Mouse (Mus musculus) cerebellum, postnatal 14 days (tissue): ENCODE data around the gene Serp2.

Experiments
- DNase-seq, 2 experiments: peaks; one replicate each; pipeline ENCODE4 v3.0.0; 2021; ENCODE audit warnings: mixed read lengths in 2 of 2

Serp2 gene

GRCm38 (mm10) chr14:76489128-76489527, 67.6 kb downstream of the Serp2 start:
- peak in 1 of 2 experiments; percentile 39 for DNase-seq

DNA sequence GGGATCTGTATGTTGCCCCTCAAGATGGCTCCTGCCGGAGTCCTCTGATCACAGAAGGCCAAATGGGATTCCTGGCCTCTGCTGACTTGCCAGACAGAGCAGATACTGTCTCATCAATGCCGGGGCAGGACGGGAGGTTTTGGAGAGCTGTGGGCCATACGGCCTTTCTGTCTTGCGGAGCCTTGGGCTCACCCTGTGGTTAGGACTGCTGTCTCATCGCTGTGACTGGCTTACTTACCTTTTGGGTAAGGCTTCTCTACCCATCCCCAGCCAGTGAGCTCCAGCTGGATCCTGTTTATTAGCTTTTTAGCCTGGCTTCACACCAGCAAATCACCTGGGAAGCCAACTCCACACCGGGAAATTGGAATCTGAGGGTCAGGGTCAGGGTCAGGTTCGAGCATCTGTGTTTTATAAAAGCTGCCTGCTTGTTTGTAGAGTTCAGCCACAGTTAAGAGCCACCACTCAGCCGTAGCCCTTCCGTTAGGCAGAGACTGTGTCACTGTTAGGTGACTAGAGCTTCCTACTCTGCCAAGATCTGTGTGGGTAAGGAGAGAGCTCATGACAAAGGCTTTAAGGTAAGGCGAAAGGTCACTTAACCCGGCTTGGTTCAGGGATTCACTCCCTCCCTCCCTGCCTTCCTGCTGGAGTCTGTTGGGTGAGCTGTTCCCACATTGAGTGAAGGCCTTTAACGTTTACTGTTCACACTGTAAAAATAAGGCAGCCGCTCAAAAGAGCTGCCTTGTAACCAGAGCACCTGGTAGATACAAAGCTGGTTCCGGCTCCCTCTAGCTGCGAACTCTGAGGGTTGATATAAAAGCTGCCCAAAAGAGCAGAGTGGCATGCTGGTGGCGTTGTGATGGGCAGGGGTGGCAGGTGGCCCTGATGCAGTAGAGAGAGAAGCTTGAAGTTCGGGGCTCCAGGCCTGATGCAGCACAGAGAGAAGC, 68.3 kb downstream of the Serp2 start:
- DNase-seq, result peak in 1 of 2 experiments; percentile 44

- no peak for DNase-seq
Observed at GRCm38 (mm10) chr14:76487609-76488008, 69.1 kb downstream of the Serp2 start.

DNA sequence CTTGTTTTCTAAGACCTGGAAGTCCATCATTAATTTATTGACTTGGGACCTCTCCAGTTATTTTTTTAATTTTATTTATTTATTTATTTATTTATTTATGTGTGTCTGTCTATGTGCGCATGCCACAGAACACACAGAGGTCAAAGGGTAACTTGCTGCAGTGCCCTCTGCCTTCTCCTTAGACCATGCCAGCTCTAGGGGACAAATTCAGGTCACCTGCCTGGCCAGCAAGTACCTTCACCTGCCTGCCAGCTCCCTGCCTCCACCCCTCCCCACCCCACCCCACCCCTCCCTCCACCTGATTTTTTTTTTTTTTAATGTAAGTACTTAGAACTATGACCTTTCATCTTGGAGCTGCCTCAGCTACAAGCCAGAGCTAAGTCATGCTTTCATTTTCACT, 73.0 kb downstream of the Serp2 start:
- DNase-seq, result no peak
